8 mouse cellular contexts compared by ENCODE assay signal in the genomic region with DNA sequence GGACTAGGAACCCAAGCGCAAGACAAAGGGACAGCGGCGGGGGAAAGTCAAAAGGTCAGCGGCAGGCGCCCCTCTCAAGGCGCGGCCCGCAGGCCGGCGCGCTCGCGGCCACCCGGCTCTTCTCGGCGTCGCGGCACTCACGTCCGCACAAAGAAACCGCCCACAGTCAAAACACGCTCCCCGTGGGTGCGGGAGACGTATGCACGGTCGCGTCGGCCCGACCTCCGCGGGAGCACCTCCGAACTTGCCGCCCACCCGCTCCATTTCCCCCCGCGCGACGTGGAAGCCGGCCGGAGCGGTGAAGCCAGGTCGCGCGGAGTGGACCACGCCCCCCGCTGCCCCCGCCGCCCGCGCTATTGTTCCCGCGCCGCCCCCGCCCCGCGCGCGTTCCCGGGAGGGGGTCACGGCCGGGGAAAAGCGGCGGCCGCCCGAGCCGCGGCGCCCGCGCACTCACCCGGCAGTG. TPM values are rescaled to one million over a fixed set of nuclear protein-coding genes. Genes with fewer than 3 reads are reported as not detected.
DNase-seq lines count a peak whose midpoint lies in the region; ATAC-seq and TF ChIP-seq lines count a peak whose summit lies in the region.
"Had no signal": no experiment of that assay in that cellular context is flagged by ENCODE, and none has a peak within 500 bp of the region (broad histone marks: within the 10 kb centered on the region; RNA-seq: fewer than 3 reads in every experiment).

No protein-coding gene starts in this region.

- H3K4me2 ChIP-seq in lung, embryonic 14.5 days = peak overlapping the region; percentile 64
- H3K4me2 ChIP-seq in embryonic facial prominence, embryonic 11.5 days (ENCODE audit: low read depth, low read length) = peak overlapping the region; percentile 52
- H3K4me2 ChIP-seq in intestine, embryonic 16.5 days (ENCODE audit: low read depth, low read length) = peak overlapping the region; percentile 65
- peak overlapping the region; percentile 69 for H3K4me2 ChIP-seq in neural tube, embryonic 13.5 days

- H3K4me1 ChIP-seq in lung, embryonic 14.5 days (ENCODE audit: insufficient read depth) = no peaks in the 10 kb centered on the region
- no peaks in the 10 kb centered on the region for H3K4me1 ChIP-seq in embryonic facial prominence, embryonic 11.5 days (ENCODE audit: control insufficient read depth, insufficient read depth, low read length)
- H3K4me1 ChIP-seq in intestine, embryonic 16.5 days (ENCODE audit: control insufficient read depth, insufficient read depth, low read length) = peaks cover 9% of the 10 kb centered on the region; the same call in 1 of the 2 replicates
- peaks cover 22% of the 10 kb centered on the region for H3K4me1 ChIP-seq in neural tube, embryonic 13.5 days (replicated peaks)

- H3K9ac ChIP-seq in lung, embryonic 14.5 days = peak overlapping the region; percentile 94
- peak overlapping the region; percentile 92 for H3K9ac ChIP-seq in embryonic facial prominence, embryonic 11.5 days (replicated peaks; ENCODE audit: low read length)
- H3K9ac ChIP-seq in intestine, embryonic 16.5 days (ENCODE audit: low read depth, low read length) = peak overlapping the region; percentile 88
- peak overlapping the region; percentile 97 for H3K9ac ChIP-seq in neural tube, embryonic 13.5 days

- under 1% methylated on average over 55 of the region's 72 CpGs for WGBS in lung, embryonic 14.5 days
- under 1% methylated on average over 43 of the region's 72 CpGs for WGBS in embryonic facial prominence, embryonic 11.5 days
- WGBS in intestine, embryonic 16.5 days = under 1% methylated on average over 65 of the region's 72 CpGs
- WGBS in neural tube, embryonic 13.5 days = under 1% methylated on average over 66 of the region's 72 CpGs

- H3K4me3 ChIP-seq in lung, embryonic 14.5 days (ENCODE audit: low read depth, low read length) = peak overlapping the region; percentile 92
- peak overlapping the region; percentile 90 for H3K4me3 ChIP-seq in embryonic facial prominence, embryonic 11.5 days (ENCODE audit: low read depth, low read length)
- H3K4me3 ChIP-seq in intestine, embryonic 16.5 days (ENCODE audit: low read length) = peak overlapping the region; percentile 73
- peak overlapping the region; percentile 88 for H3K4me3 ChIP-seq in neural tube, embryonic 13.5 days

- H3K27me3 ChIP-seq in lung, embryonic 14.5 days (ENCODE audit: insufficient read depth, low read length) = no peaks in the 10 kb centered on the region
- H3K27me3 ChIP-seq in embryonic facial prominence, embryonic 11.5 days (ENCODE audit: control insufficient read depth, insufficient read depth, low read length) = no peaks in the 10 kb centered on the region
- H3K27me3 ChIP-seq in intestine, embryonic 16.5 days (replicated peaks; ENCODE audit: control insufficient read depth, insufficient read depth, low read length) = 0 out of 2 replicates have a peak, but pooled peaks cover 2% of the 10 kb centered on the region
- peaks cover 34% of the 10 kb centered on the region for H3K27me3 ChIP-seq in neural tube, embryonic 13.5 days

- H3K36me3 ChIP-seq in lung, embryonic 14.5 days (ENCODE audit: insufficient read depth) = no peaks in the 10 kb centered on the region
- H3K36me3 ChIP-seq in embryonic facial prominence, embryonic 11.5 days (replicated peaks; ENCODE audit: control insufficient read depth, insufficient read depth, low read depth, low read length) = no peaks in the 10 kb centered on the region
- no peaks in the 10 kb centered on the region for H3K36me3 ChIP-seq in intestine, embryonic 16.5 days (ENCODE audit: control insufficient read depth, insufficient read depth, low read length)
- H3K36me3 ChIP-seq in neural tube, embryonic 13.5 days = no peaks in the 10 kb centered on the region

- no peaks in the 10 kb centered on the region for H3K9me3 ChIP-seq in lung, embryonic 14.5 days (ENCODE audit: low read depth, low read length)
- H3K9me3 ChIP-seq in embryonic facial prominence, embryonic 11.5 days (replicated peaks; ENCODE audit: control insufficient read depth, low read length) = no peaks in the 10 kb centered on the region
- no peaks in the 10 kb centered on the region for H3K9me3 ChIP-seq in intestine, embryonic 16.5 days (ENCODE audit: control insufficient read depth, low read length)
- H3K9me3 ChIP-seq in neural tube, embryonic 13.5 days = no peaks in the 10 kb centered on the region

- peak; percentile 69 for ATAC-seq in lung, embryonic 14.5 days (ENCODE audit: insufficient read depth)
- peak; percentile 53 for ATAC-seq in embryonic facial prominence, embryonic 11.5 days (replicated peaks; ENCODE audit: insufficient number of reproducible peaks, low FRiP score, low TSS enrichment, low read depth)
- peak; percentile 41 for ATAC-seq in intestine, embryonic 16.5 days
- ATAC-seq in neural tube, embryonic 13.5 days (ENCODE audit: low read depth) = peak; percentile 68

- peak overlapping the region; percentile 93 for H3K27ac ChIP-seq in lung, embryonic 14.5 days (ENCODE audit: low read depth)
- peak overlapping the region; percentile 95 for H3K27ac ChIP-seq in embryonic facial prominence, embryonic 11.5 days (replicated peaks; ENCODE audit: low read depth, low read length)
- peak overlapping the region; percentile 91 for H3K27ac ChIP-seq in intestine, embryonic 16.5 days (ENCODE audit: low read length)
- H3K27ac ChIP-seq in neural tube, embryonic 13.5 days (replicated peaks) = peak overlapping the region; percentile 96

- DNase-seq in lung, embryonic 14.5 days = peak; percentile 61
- no peak for DNase-seq in lung, adult 18-20 months
- peak; percentile 43 for DNase-seq in ZHBTc4 (ENCODE audit: low read depth, low spot score)
- DNase-seq in embryonic facial prominence, embryonic 11.5 days (ENCODE audit: low spot score) = peak; percentile 42
- no peak for DNase-seq in thymus, postnatal 25 days

- TF ChIP-seq CTCF in lung, embryonic 14.5 days (IDR thresholded peaks at IDR 0.05; ENCODE audit: low read depth) = no peak

RNA-seq across cellular contexts. Expression of a gene that starts 0.4 kb away (rescaled TPM):
- polyA plus RNA-seq in lung, embryonic 14.5 days (2014; fragmentation: Nextera tagmentation; extraction: Ambion mirVana) = 17.1 and 17.5 TPM in 2 replicates
- 22.0 and 22.4 TPM in 2 replicates for polyA plus RNA-seq in embryonic facial prominence, embryonic 11.5 days (2014; fragmentation: Nextera tagmentation; extraction: Ambion mirVana)
- polyA plus RNA-seq in intestine, embryonic 16.5 days (2015; fragmentation: Nextera tagmentation; extraction: Ambion mirVana) = 10.2 and 10.3 TPM in 2 replicates
- polyA plus RNA-seq in neural tube, embryonic 13.5 days (2015; fragmentation: Nextera tagmentation; extraction: Ambion mirVana) = 41.2 and 46.4 TPM in 2 replicates

RNA-seq across cellular contexts. Expression of a gene that starts 24.9 kb away (rescaled TPM):
- polyA plus RNA-seq in lung, embryonic 14.5 days (2014; fragmentation: Nextera tagmentation; extraction: Ambion mirVana) = not detected in 2 replicates
- polyA plus RNA-seq in embryonic facial prominence, embryonic 11.5 days (2014; fragmentation: Nextera tagmentation; extraction: Ambion mirVana) = 0.04 TPM in 2 replicates
- not detected in 2 replicates for polyA plus RNA-seq in intestine, embryonic 16.5 days (2015; fragmentation: Nextera tagmentation; extraction: Ambion mirVana)
- not detected in 2 replicates for polyA plus RNA-seq in neural tube, embryonic 13.5 days (2015; fragmentation: Nextera tagmentation; extraction: Ambion mirVana)
- polyA plus RNA-seq: large intestine, adult 2 months had no signal

Comparison
In these comparisons a context has a peak if more than half of its experiments do, and no peak if none do; other contexts are left out.
1. DNase-seq: peak in lung, embryonic 14.5 days (single experiment), ZHBTc4 (single experiment) and embryonic facial prominence, embryonic 11.5 days (single experiment); none in lung, adult 18-20 months (0 of 2) and thymus, postnatal 25 days (single experiment).
2. Peak in every context shown above with its lines, with median percentiles within 50 percentile points of each other: ATAC-seq, H3K27ac ChIP-seq, H3K4me2 ChIP-seq, H3K4me3 ChIP-seq and H3K9ac ChIP-seq.